Comparison of ENCODE assay signal across 36 mouse cellular contexts in the genomic region with DNA sequence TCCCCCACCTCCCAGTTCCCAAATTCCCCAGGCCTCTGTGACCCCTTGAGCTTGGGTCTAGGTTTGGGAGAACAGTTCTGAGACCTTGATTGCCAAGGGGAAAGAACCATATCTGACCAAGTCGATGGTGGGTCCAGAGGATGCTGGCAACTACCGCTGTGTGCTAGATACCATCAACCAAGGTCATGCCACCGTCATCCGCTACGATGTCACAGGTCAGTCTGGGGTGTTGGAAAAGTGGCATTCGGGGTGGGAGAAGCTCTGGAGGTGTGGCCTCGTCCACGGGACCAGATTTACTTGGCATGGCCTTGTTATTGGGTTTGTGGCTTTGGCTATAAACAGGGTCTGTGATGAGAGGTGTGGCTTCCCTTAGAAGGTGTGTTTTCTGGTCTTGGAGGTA. TPM values are rescaled to one million over a fixed set of nuclear protein-coding genes. Genes with fewer than 3 reads are reported as not detected.
"Had no signal": no experiment of that assay in that cellular context is flagged by ENCODE, and none has a peak within 500 bp of the region (broad histone marks: within the 10 kb centered on the region; RNA-seq: fewer than 3 reads in every experiment).

No protein-coding gene starts in this region.

- H3K27me3 ChIP-seq: embryonic facial prominence, embryonic 15.5 days; forebrain, embryonic 15.5 days had no signal

- H3K9me3 ChIP-seq: embryonic facial prominence, embryonic 10.5 days; embryonic facial prominence, embryonic 12.5 days; embryonic facial prominence, embryonic 13.5 days; embryonic facial prominence, embryonic 15.5 days; forebrain, embryonic 10.5 days; forebrain, embryonic 12.5 days; forebrain, embryonic 13.5 days; forebrain, embryonic 15.5 days had no signal

- H3K36me3 ChIP-seq: embryonic facial prominence, embryonic 10.5 days; embryonic facial prominence, embryonic 12.5 days; embryonic facial prominence, embryonic 13.5 days; embryonic facial prominence, embryonic 15.5 days; forebrain, embryonic 10.5 days; forebrain, embryonic 12.5 days; forebrain, embryonic 15.5 days had no signal

- DNase-seq: cerebellum, adult 2 months; cerebellum, adult 8-10 months; cerebellum, adult 9-10 months; cerebellum, postnatal 10 days; cerebellum, postnatal 14 days; cerebellum, postnatal 36 days; embryo, embryonic 11 days; forebrain, postnatal 0 days; gastrocnemius, adult 2 months; gastrocnemius, postnatal 10 days; gastrocnemius, postnatal 14 days; gastrocnemius, postnatal 25 days; gastrocnemius, postnatal 36 days; heart, adult 18-20 months; heart, adult 2 months had no signal

- H3K4me1 ChIP-seq: embryonic facial prominence, embryonic 12.5 days had no signal

- H3K4me2 ChIP-seq: embryonic facial prominence, embryonic 12.5 days; embryonic facial prominence, embryonic 13.5 days; embryonic facial prominence, embryonic 15.5 days; forebrain, embryonic 12.5 days; forebrain, embryonic 13.5 days; forebrain, embryonic 15.5 days had no signal

- ATAC-seq: forebrain, embryonic 13.5 days; forebrain, embryonic 14.5 days; forebrain, embryonic 15.5 days; forebrain, embryonic 16.5 days; forebrain, postnatal 0 days had no signal

- H3K9ac ChIP-seq: embryonic facial prominence, embryonic 12.5 days; embryonic facial prominence, embryonic 13.5 days; embryonic facial prominence, embryonic 15.5 days; forebrain, embryonic 12.5 days; forebrain, embryonic 13.5 days; forebrain, embryonic 15.5 days; forebrain, postnatal 0 days had no signal

- H3K4me3 ChIP-seq: embryonic facial prominence, embryonic 10.5 days; embryonic facial prominence, embryonic 12.5 days; embryonic facial prominence, embryonic 13.5 days; embryonic facial prominence, embryonic 15.5 days; erythroblast, embryonic 14.5 days; forebrain, embryonic 10.5 days; forebrain, embryonic 12.5 days; forebrain, embryonic 13.5 days; forebrain, embryonic 15.5 days; gastrocnemius, adult 2 months; heart, adult 2 months had no signal

- H3K27ac ChIP-seq: embryonic facial prominence, embryonic 10.5 days; embryonic facial prominence, embryonic 12.5 days; embryonic facial prominence, embryonic 13.5 days; embryonic facial prominence, embryonic 15.5 days; forebrain, embryonic 10.5 days; forebrain, embryonic 12.5 days; forebrain, embryonic 13.5 days; forebrain, embryonic 15.5 days; gastrocnemius, adult 2 months; heart, adult 2 months had no signal

RNA-seq across cellular contexts. Expression of a gene that starts 1.8 kb away (rescaled TPM):
- total RNA-seq: common myeloid progenitor, adult 5-6 weeks had no signal

RNA-seq across cellular contexts. Expression of a gene that starts 3.9 kb away (rescaled TPM):
- total RNA-seq: gastrocnemius, adult 18-20 months; gastrocnemius, adult 8-10 months; gastrocnemius, postnatal 25 days; gastrocnemius, postnatal 36 days; granulocyte monocyte progenitor cell, adult 5-6 weeks had no signal
- polyA plus RNA-seq: erythroblast, embryonic 14.5 days; forebrain, embryonic 11.5 days; forebrain, embryonic 14.5 days; forebrain, embryonic 15.5 days; forebrain, embryonic 16.5 days; forebrain, postnatal 0 days had no signal

RNA-seq across cellular contexts. Expression of a gene that starts 8.4 kb away (rescaled TPM):
- total RNA-seq: common myeloid progenitor, adult 5-6 weeks; gastrocnemius, adult 18-20 months; gastrocnemius, adult 2 months; gastrocnemius, adult 8-10 months; gastrocnemius, postnatal 10 days; gastrocnemius, postnatal 25 days; gastrocnemius, postnatal 36 days; gastrocnemius, postnatal 4 days; granulocyte monocyte progenitor cell, adult 5-6 weeks; heart, adult 18-20 months; heart, adult 2 months; heart, adult 8-10 months had no signal
- polyA plus RNA-seq: erythroblast, embryonic 14.5 days; forebrain, embryonic 10.5 days; forebrain, embryonic 11.5 days; forebrain, embryonic 13.5 days; forebrain, embryonic 14.5 days; forebrain, embryonic 15.5 days; forebrain, embryonic 16.5 days; forebrain, postnatal 0 days had no signal

RNA-seq across cellular contexts. Expression of a gene that starts 10.2 kb away (rescaled TPM):
- total RNA-seq: common myeloid progenitor, adult 5-6 weeks; forebrain, postnatal 0 days; gastrocnemius, adult 18-20 months; gastrocnemius, adult 2 months; gastrocnemius, adult 8-10 months; gastrocnemius, postnatal 10 days; gastrocnemius, postnatal 14 days; gastrocnemius, postnatal 25 days; gastrocnemius, postnatal 36 days; gastrocnemius, postnatal 4 days; granulocyte monocyte progenitor cell, adult 5-6 weeks; heart, adult 18-20 months; heart, adult 2 months; heart, adult 8-10 months had no signal
- polyA plus RNA-seq: cerebellum, adult 2 months; cortical plate, adult 2 months; embryonic facial prominence, embryonic 10.5 days; embryonic facial prominence, embryonic 11.5 days; erythroblast, embryonic 14.5 days; forebrain, embryonic 10.5 days; forebrain, embryonic 11.5 days; forebrain, embryonic 12.5 days; forebrain, embryonic 13.5 days; forebrain, embryonic 14.5 days; forebrain, embryonic 15.5 days; forebrain, embryonic 16.5 days; forebrain, postnatal 0 days; frontal cortex, adult 2 months; heart, adult 2 months had no signal

RNA-seq across cellular contexts. Expression of a gene that starts 14.3 kb away (rescaled TPM):
- polyA plus RNA-seq: erythroblast, embryonic 14.5 days had no signal
